Mouse (Mus musculus): ENCODE measurements around the gene Cpne2.
A peak's percentile ranks its signal among the peaks of the same experiment; 100 is the strongest.

The Cpne2 gene

DNA sequence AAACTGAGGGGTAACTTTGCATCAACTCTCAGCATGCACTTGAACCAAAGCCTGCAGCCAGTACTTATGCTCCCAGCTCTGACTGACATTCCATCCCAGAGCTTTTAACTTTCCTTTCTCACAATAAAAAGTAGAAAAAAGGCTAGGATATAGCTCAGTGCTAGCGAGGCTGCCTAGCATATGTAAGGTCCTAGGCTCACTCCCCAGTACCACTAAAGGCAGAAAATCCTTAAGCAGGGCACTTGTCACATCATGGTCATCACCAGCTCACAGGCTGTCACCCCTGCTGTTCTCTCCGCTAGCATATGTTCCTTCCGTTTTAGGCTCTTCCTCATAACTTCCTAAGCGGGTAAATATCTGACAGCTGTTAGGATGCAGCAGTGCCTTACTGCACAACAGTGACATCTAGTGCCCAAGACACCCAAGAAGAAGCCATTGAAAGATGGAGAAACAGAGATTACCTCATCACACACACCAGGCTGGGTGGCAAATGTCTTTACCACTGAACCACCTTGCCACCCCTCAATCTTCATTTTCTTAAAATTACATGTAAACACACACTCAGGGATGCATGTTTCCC lies 51.5 kb downstream of the Cpne2 start:
- peak; percentile 19 to 51 for DNase-seq

DNA sequence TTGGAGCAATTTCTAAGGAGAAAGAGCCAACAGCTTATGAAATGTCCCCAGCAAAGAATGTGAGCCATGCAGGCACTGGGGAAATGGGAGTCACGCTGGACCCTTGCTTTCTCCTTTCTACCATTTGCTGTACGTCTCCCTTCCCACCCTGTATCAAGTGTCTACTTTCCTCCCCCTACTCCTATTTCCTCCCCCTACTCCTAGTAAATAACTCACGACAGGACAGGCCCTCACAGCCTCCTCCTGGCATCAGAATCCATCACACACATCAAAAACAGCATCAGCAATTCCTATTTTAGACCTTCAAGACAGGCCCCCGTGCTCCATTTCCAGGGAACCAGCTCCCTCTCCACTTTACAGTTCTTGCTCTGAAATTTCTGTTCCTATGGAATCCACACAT lies 58.9 kb downstream of the Cpne2 start:
- no peak for DNase-seq

DNA sequence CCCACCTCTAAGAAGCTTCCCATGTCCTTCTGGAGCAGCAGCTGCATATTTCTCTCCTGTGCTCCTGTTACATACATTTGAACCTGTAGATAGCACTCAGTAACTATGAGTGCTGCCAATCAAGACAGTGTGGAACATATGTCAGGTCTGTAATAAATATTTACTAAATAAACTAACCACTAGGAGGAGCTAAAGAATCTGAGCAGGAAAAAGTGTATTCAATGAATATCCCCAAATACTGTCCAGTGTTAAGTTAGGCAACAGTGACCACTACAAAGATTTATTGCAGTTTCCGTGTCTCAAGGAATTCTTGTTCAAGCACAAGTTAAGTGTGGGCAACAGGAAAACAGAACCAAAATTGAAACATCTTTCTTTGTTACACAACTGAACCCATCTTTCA lies 61.4 kb downstream of the Cpne2 start:
- DNase-seq, result no peak

DNA sequence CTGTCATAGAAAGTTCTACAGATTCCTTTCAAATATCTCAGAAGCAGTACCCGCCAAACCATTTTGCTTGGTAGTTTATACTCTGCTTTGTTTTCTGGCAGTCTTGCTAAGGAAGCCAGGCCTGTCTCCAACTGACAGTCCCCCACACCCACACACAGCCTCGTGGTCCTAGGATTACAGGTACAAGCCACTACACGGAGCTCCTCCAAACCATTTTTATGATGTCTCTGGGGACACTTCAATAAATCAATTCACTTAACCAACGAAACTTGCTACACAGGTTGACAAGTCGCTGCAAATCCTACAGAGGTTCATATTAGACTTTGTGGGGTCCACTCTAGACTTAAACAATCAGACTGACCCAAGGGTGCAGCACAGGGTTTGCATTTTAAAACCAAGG lies 67.7 kb downstream of the Cpne2 start:
- no peak for DNase-seq

DNA sequence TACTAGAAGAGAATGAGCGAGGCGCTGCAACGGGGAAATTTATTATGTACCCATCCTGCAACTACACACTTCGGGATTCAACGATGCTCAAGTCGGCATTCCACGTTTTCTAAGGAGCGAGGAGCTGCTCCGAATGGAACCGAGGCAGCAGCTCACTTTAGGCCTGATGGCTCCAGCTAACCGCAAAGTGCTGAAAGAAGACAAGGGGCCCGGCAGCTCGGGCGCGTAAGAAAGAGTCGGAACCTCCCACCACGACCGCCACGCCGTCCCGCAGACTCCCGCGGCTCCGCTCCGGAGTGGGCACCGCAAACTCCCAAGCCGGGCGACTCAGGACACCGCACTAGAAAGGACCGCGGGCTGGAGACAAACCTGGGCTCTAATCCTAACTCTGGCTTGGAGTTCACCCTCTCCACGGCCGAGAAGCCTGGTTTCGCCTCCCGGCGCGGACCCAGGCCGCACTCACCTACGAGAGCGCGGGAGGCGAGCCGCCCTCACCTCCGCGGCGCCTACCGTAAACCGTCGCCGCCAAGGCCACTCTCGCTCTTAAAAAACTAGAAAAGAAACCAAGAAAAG lies 68.3 kb downstream of the Cpne2 start:
- DNase-seq, result peak; percentile 8 to 12

DNA sequence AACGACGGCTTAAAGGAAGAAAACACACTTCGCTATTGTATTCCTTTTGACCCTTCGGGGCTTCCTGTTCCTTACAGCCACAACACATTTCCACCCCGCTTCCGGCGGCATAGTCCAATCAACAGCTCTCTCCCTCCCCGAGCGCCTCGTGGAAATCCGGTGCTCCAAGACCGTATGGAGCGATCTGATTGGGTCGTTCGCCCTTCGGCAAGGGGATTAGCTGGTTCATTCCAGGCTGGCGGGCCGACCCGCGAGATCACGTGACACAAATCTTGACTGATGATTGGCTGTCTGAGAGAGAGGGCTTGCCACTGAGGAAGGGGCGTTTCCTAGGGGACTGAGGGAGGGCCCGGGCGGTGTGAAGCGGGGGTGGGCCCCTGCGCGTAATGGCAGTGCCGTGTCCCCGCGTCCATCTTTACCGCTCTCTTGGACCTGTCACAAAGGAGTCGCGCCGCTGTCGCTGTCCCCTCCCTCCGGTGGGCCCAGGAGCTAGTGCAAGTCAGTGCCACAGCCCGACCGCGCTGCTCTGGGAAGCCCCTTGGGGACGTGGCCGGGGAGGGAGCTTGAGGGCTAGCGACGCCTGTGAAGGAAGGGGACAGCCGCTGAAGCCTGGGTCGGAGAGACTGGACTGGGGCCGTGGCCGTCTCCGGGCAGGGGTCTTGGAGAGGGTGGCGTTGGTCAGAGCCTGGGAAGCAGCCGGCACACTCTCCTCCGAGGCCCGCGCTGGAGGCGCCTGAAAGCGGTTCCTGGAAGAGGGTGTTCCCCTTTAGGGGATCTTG lies 69.0 kb downstream of the Cpne2 start, which contains the start of the genes Rspry1 and Fam192a:
TSS of gene Rspry1 (plus strand) at position 331 of the 779 bp plus-strand sequence.
TSS of gene Fam192a (minus strand) at position 391 of the 779 bp plus-strand sequence.
- DNase-seq, result peak; percentile 100

DNA sequence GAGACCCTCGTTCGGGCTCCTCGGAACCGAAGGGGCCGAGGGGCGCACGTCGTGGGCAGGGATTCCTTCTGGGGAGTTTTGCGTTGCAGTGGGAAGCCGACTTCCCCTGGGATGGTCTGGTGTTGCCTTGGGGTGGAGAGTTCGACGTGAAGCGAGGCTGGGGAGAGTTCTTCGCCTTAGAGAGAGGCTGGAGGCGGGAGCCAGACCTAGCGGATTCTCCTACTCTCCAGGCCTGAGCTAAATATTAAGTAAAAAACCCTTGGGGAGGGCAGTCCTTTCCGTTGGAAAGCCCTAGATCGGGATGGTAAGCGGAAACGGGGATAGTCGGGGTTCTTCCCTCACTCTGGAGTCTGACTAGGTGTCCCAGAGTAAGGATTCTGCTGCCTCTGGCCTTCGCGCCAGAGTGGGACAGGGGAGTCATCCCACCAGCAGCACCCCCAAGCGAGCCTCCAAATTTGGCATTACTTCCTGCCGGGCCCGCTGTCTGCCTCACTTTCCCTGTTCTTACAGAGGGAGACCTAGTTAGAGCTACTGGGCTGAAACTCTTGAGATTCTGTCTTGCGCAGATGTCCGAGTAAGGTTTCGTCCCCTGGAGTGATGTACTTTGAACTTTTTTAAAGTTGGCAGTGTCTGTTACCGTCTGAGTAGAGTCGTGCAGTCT lies 69.8 kb downstream of the Cpne2 start:
- DNase-seq, result peak; percentile 58 to 61

GRCm38 (mm10) chr8:94604030-94604429 lies 71.2 kb downstream of the Cpne2 start:
- DNase-seq, result no peak

GRCm38 (mm10) chr8:94607064-94607463 lies 74.3 kb downstream of the Cpne2 start:
- no peak for DNase-seq
